Mouse (Mus musculus): ENCODE data around the gene Morc3. TPM values are rescaled to one million over a fixed set of nuclear protein-coding genes. Genes with fewer than 3 reads are reported as not detected.

Morc3 gene
- 8.2 and 36.4 TPM in 2 replicates for polyA plus RNA-seq (2012; ENCODE audit: low replicate concordance)

DNA sequence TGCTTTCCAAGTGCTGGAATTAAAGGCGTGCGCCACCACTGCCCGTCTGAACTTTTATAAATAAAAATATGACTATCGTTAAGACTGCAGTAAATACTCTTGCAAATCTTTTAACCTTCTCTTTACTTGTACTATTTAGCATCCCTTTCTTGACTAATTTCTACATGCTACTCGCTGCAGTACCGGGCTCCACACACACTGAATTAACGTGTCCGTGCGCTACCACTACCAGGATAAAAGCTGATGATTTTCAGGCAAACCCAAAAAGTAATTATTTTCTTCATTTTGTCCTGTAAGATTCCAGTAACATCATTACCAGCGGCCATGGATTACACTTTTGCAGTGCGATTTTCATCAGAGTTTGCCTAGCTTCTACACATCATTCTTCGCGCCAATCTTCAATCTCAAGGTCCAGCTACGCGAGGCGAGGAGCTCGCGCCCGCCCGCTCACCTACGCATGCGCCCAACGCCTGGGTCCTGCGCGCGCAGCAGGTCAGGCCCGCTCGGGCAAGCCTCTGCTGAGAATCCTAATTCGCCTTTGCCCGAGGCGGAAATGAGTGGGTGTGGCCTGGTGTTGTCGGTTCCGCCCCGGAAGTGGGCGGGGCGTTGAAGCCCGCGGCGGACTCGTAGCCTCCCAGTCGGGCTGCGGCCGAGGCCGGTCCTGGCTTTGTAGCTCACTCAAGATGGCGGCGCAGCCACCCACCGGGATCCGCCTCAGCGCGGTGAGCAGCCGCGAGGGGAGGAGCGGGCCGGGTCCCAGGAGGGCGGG is at the start of gene Morc3:
Gene Morc3 (plus strand): TSS at position 495 of the 769 bp plus-strand sequence.

DNA sequence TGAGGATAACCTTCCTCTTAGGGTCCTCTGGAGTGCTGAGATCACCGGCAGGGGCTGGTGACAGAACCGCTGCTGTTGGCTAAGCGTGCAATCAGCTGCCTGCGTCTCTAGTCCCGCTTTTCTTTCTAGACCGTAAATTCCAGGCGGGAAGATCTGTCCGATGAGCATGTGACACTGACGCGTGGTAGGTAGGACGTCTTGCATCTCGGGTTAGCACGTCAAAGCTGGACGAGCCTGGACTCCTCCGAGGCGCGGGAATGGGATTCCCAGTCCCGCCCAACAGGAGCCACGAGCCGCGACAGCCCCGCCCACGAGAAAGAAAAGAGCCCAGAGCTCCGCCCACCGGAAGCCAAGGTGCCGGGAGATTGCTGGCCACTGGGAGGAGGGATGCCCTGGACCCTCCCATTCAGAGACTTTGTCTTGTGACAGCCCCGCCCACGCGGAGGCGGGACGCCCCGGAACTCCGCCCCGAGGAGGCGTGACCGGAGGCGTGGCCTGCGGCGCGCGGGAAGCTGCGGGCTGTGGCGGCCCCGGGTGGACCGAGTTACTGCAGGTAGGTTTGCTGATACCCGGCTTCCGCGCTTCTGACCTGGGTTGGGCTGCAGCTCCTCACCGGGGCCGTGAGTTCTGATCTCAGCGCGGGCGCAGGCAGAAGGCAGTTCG is 51.6 kb downstream of the Morc3 start, which contains the start of gene Chaf1b:
Gene Chaf1b (plus strand): TSS at position 479 of the 663 bp plus-strand sequence.

Other genes starting within 250 kb of the Morc3 start
- gene Setd4, start 228.1 kb upstream of the Morc3 start, polyA plus RNA-seq (2012; ENCODE audit: low replicate concordance): 1.1 and 2.8 TPM in 2 replicates
- gene Cbr1, start 226.3 kb upstream of the Morc3 start, polyA plus RNA-seq (2012; ENCODE audit: low replicate concordance): 35.0 and 43.3 TPM in 2 replicates
- gene Gm5678, start 204.0 kb upstream of the Morc3 start, polyA plus RNA-seq (2012; ENCODE audit: low replicate concordance): not detected in 2 replicates
- gene Cbr3, start 148.9 kb upstream of the Morc3 start, polyA plus RNA-seq (2012; ENCODE audit: low replicate concordance): 1.8 and 2.3 TPM in 2 replicates
- 16.3 and 28.3 TPM in 2 replicates for gene Dop1b, start 120.2 kb upstream of the Morc3 start, polyA plus RNA-seq (2012; ENCODE audit: low replicate concordance)
- 56.7 and 87.1 TPM in 2 replicates for gene Chaf1b, start 51.8 kb downstream of the Morc3 start, polyA plus RNA-seq (2012; ENCODE audit: low replicate concordance)
- gene Cldn14, start 176.7 kb downstream of the Morc3 start, polyA plus RNA-seq (2012; ENCODE audit: low replicate concordance): not detected in 2 replicates

Measured in leukemia stem cell, adult 10-12 weeks (primary cell).